Mouse (Mus musculus): ENCODE results near the gene Zdhhc13. TPM values are rescaled to one million over a fixed set of nuclear protein-coding genes. Genes with fewer than 3 reads are reported as not detected.

The Zdhhc13 gene
- total RNA-seq, 1 experiment from 2014 or later: 9.7 TPM

- no peak for DNase-seq
These were observed 53.5 kb downstream of the Zdhhc13 start for GRCm38 (mm10) chr7:48842353-48842752.

GRCm38 (mm10) chr7:48843541-48843940, 54.7 kb downstream of the Zdhhc13 start:
- DNase-seq: no peak

GRCm38 (mm10) chr7:48845213-48845973, 56.6 kb downstream of the Zdhhc13 start:
- DNase-seq: no peak

- no peak for DNase-seq
These were observed 58.0 kb downstream of the Zdhhc13 start for GRCm38 (mm10) chr7:48846755-48847154.

GRCm38 (mm10) chr7:48847820-48848650, 59.2 kb downstream of the Zdhhc13 start, which contains the start of gene Csrp3:
Csrp3 (minus strand) TSS chr7:48848033.
- no peak for DNase-seq

- DNase-seq: no peak
These were observed 62.8 kb downstream of the Zdhhc13 start for GRCm38 (mm10) chr7:48851529-48852104.

- no peak for DNase-seq
These were observed 64.7 kb downstream of the Zdhhc13 start for GRCm38 (mm10) chr7:48853496-48853895.

GRCm38 (mm10) chr7:48855461-48855860, 66.7 kb downstream of the Zdhhc13 start:
- DNase-seq: no peak

- no peak for DNase-seq
These were observed 69.5 kb downstream of the Zdhhc13 start for GRCm38 (mm10) chr7:48858257-48858656.

- no peak for DNase-seq
These were observed 70.6 kb downstream of the Zdhhc13 start for GRCm38 (mm10) chr7:48859362-48859761.

GRCm38 (mm10) chr7:48860948-48861347, 72.1 kb downstream of the Zdhhc13 start:
- no peak for DNase-seq

- DNase-seq: no peak
These were observed 73.0 kb downstream of the Zdhhc13 start for GRCm38 (mm10) chr7:48861796-48862195.

- DNase-seq: no peak
These were observed 75.4 kb downstream of the Zdhhc13 start for GRCm38 (mm10) chr7:48864199-48864598.

GRCm38 (mm10) chr7:48864671-48865458, 76.1 kb downstream of the Zdhhc13 start:
- no peak for DNase-seq

GRCm38 (mm10) chr7:48867576-48867975, 78.8 kb downstream of the Zdhhc13 start:
- DNase-seq: no peak

GRCm38 (mm10) chr7:48870144-48870543, 81.3 kb downstream of the Zdhhc13 start:
- DNase-seq: no peak

- DNase-seq: no peak
These were observed 81.9 kb downstream of the Zdhhc13 start for GRCm38 (mm10) chr7:48870579-48871180.

- no peak for DNase-seq
These were observed 82.5 kb downstream of the Zdhhc13 start for GRCm38 (mm10) chr7:48871292-48871691.

GRCm38 (mm10) chr7:48875096-48875495, 86.3 kb downstream of the Zdhhc13 start:
- DNase-seq: no peak

- DNase-seq: peak; percentile 16
These were observed 87.7 kb downstream of the Zdhhc13 start for GRCm38 (mm10) chr7:48876526-48876925.

Data from adrenal gland, postnatal 25 days (tissue).